In the genomic region with DNA sequence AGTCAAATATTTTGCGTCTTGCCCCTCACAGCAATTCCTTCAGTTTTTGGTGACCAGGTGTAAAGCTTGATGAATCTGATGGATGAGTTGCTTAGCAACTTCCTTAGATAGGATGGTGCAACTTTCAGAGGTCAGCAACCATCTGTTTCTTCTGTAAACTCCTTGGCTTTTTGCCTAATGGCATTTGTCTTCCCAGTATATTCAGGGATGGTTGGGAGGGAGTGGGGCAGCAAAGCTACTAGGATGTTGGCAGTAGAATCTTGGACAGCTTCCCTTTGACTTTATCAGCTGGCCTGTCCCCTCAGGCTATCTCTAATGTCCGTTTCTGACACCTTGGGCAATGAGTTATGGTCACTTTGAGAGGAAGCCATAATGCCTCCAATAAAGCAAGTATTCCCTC, we compare ENCODE assay signal across 27 mouse cellular contexts.
DNase-seq lines count a peak whose midpoint lies in the region; ATAC-seq and TF ChIP-seq lines count a peak whose summit lies in the region.
"Had no signal": no experiment of that assay in that cellular context is flagged by ENCODE, and none has a peak within 500 bp of the region (broad histone marks: within the 10 kb centered on the region; RNA-seq: fewer than 3 reads in every experiment).

No protein-coding gene starts in this region.

- no peak overlapping the region for H3K27ac ChIP-seq in lung, embryonic 14.5 days (ENCODE audit: low read depth)
- H3K27ac ChIP-seq in midbrain, postnatal 0 days (ENCODE audit: low read depth, low read length): no peak overlapping the region
- no peak overlapping the region for H3K27ac ChIP-seq in midbrain, embryonic 11.5 days (ENCODE audit: low read depth, low read length)
- H3K27ac ChIP-seq: embryonic facial prominence, embryonic 13.5 days; embryonic facial prominence, embryonic 15.5 days; forebrain, embryonic 10.5 days; forebrain, embryonic 12.5 days had no signal

- peak; percentile 31 to 32 for DNase-seq in cerebellum, postnatal 14 days
- no peak for DNase-seq in cerebellum, adult 11 months
- peak; percentile 67 for DNase-seq in lung, embryonic 14.5 days
- DNase-seq in lung, postnatal 10 days: no peak
- peak; percentile 61 for DNase-seq in midbrain, postnatal 0 days (ENCODE audit: low spot score)
- DNase-seq in midbrain, embryonic 11.5 days (ENCODE audit: low spot score, missing footprints): no peak
- DNase-seq in MN1 (ENCODE audit: low spot score): peak; percentile 31
- DNase-seq in left cerebral cortex, adult 11 months (ENCODE audit: low spot score): no peak
- DNase-seq: adrenal gland, adult 2 months; adrenal gland, postnatal 10 days; adrenal gland, postnatal 25 days; B cell, adult 2 months; cerebellum, adult 11-12 months; cerebellum, adult 8-10 months; cerebellum, adult 9-11 months; cerebellum, postnatal 36 days; embryo, embryonic 11 days had no signal

- no peak overlapping the region for H3K4me2 ChIP-seq in lung, embryonic 14.5 days
- no peak overlapping the region for H3K4me2 ChIP-seq in midbrain, postnatal 0 days (ENCODE audit: low read depth, low read length, poor library complexity, severe bottlenecking)
- no peak overlapping the region for H3K4me2 ChIP-seq in midbrain, embryonic 11.5 days
- H3K4me2 ChIP-seq: embryonic facial prominence, embryonic 13.5 days; embryonic facial prominence, embryonic 15.5 days; forebrain, embryonic 12.5 days had no signal

- no peak for TF ChIP-seq CTCF in lung, embryonic 14.5 days (IDR thresholded peaks at IDR 0.05; ENCODE audit: low read depth)
- TF ChIP-seq CTCF in midbrain, postnatal 0 days (IDR thresholded peaks at IDR 0.05): no peak

- 21% methylated on average over 2 of the region's 2 CpGs for WGBS in lung, embryonic 14.5 days
- WGBS in midbrain, postnatal 0 days: 83% methylated on average over 2 of the region's 2 CpGs
- 91% methylated on average over 2 of the region's 2 CpGs for WGBS in midbrain, embryonic 11.5 days

- no peaks in the 10 kb centered on the region for H3K27me3 ChIP-seq in lung, embryonic 14.5 days (ENCODE audit: insufficient read depth, low read length)
- no peaks in the 10 kb centered on the region for H3K27me3 ChIP-seq in midbrain, postnatal 0 days (ENCODE audit: insufficient read depth, low read length)
- no peaks in the 10 kb centered on the region for H3K27me3 ChIP-seq in midbrain, embryonic 11.5 days (ENCODE audit: control insufficient read depth, insufficient read depth, low read length)
- H3K27me3 ChIP-seq: CH12.LX; embryonic facial prominence, embryonic 13.5 days; embryonic facial prominence, embryonic 15.5 days; forebrain, embryonic 12.5 days had no signal

- no peak overlapping the region for H3K9ac ChIP-seq in lung, embryonic 14.5 days
- no peak overlapping the region for H3K9ac ChIP-seq in midbrain, postnatal 0 days (replicated peaks; ENCODE audit: low read length, poor library complexity, severe bottlenecking)
- no peak overlapping the region for H3K9ac ChIP-seq in midbrain, embryonic 11.5 days (ENCODE audit: low read length)
- H3K9ac ChIP-seq: embryonic facial prominence, embryonic 13.5 days; embryonic facial prominence, embryonic 15.5 days; forebrain, embryonic 12.5 days had no signal

- no peaks in the 10 kb centered on the region for H3K36me3 ChIP-seq in lung, embryonic 14.5 days (ENCODE audit: insufficient read depth)
- H3K36me3 ChIP-seq in midbrain, postnatal 0 days (ENCODE audit: insufficient read depth, low read length): no peaks in the 10 kb centered on the region
- no peaks in the 10 kb centered on the region for H3K36me3 ChIP-seq in midbrain, embryonic 11.5 days (ENCODE audit: control insufficient read depth, insufficient read depth, low read length)
- H3K36me3 ChIP-seq: embryonic facial prominence, embryonic 13.5 days; embryonic facial prominence, embryonic 15.5 days; forebrain, embryonic 10.5 days; forebrain, embryonic 12.5 days; G1E had no signal

- no peak for ATAC-seq in lung, embryonic 14.5 days (ENCODE audit: insufficient read depth)
- no peak for ATAC-seq in midbrain, postnatal 0 days (ENCODE audit: low FRiP score)
- ATAC-seq in midbrain, embryonic 11.5 days (ENCODE audit: low FRiP score): no peak
- ATAC-seq: CD4-positive, CD25-positive, alpha-beta regulatory T cell, adult 4 months; forebrain, embryonic 14.5 days; forebrain, embryonic 16.5 days had no signal

- no peaks in the 10 kb centered on the region for H3K9me3 ChIP-seq in lung, embryonic 14.5 days (ENCODE audit: low read depth, low read length)
- no peaks in the 10 kb centered on the region for H3K9me3 ChIP-seq in midbrain, postnatal 0 days (ENCODE audit: low read length)
- H3K9me3 ChIP-seq in midbrain, embryonic 11.5 days (ENCODE audit: control insufficient read depth, low read length): no peaks in the 10 kb centered on the region
- H3K9me3 ChIP-seq: embryonic facial prominence, embryonic 13.5 days; embryonic facial prominence, embryonic 15.5 days; forebrain, embryonic 10.5 days; forebrain, embryonic 12.5 days had no signal

- H3K4me1 ChIP-seq in lung, embryonic 14.5 days (ENCODE audit: insufficient read depth): no peaks in the 10 kb centered on the region
- H3K4me1 ChIP-seq in midbrain, postnatal 0 days (ENCODE audit: insufficient read depth, low read length): no peaks in the 10 kb centered on the region
- no peaks in the 10 kb centered on the region for H3K4me1 ChIP-seq in midbrain, embryonic 11.5 days (ENCODE audit: control insufficient read depth, insufficient read depth, low read length)
- H3K4me1 ChIP-seq: embryonic facial prominence, embryonic 13.5 days; embryonic facial prominence, embryonic 15.5 days; forebrain, embryonic 12.5 days had no signal

- H3K4me3 ChIP-seq in lung, embryonic 14.5 days (ENCODE audit: low read depth, low read length): no peak overlapping the region
- no peak overlapping the region for H3K4me3 ChIP-seq in midbrain, postnatal 0 days (ENCODE audit: low read depth, low read length)
- H3K4me3 ChIP-seq in midbrain, embryonic 11.5 days (ENCODE audit: low read depth, low read length): no peak overlapping the region
- H3K4me3 ChIP-seq: embryonic facial prominence, embryonic 13.5 days; embryonic facial prominence, embryonic 15.5 days; erythroblast, embryonic 14.5 days; forebrain, embryonic 10.5 days; forebrain, embryonic 12.5 days had no signal

Comparison
In these comparisons a context has a peak if more than half of its experiments do, and no peak if none do; other contexts are left out.
1. DNase-seq: peak in cerebellum, postnatal 14 days (2 of 2), lung, embryonic 14.5 days (single experiment), midbrain, postnatal 0 days (single experiment) and MN1 (single experiment); none in cerebellum, adult 11 months (single experiment), lung, postnatal 10 days (single experiment), midbrain, embryonic 11.5 days (single experiment) and left cerebral cortex, adult 11 months (single experiment).